Mouse (Mus musculus) left cerebral cortex, postnatal 36 days (tissue): ENCODE data around the gene Duox1. TPM values are rescaled to one million over a fixed set of nuclear protein-coding genes. Genes with fewer than 3 reads are reported as not detected.
"Not testable (repeated sequence)": the region's sequence is repeated elsewhere in the genome, so short reads cannot be mapped to it uniquely, and the experiment has no call there.

ENCODE experiments used
- DNase-seq, 2 experiments: peaks; one replicate each; pipeline ENCODE4 v3.0.0; 2021 to 2022; ENCODE audit warnings: low spot score in 2 of 2, mixed read lengths in 1 of 2
- intact Hi-C: fragments of 180-260 bp; cut with DNase I; formaldehyde crosslinking; loops from one replicate; pipeline ENCODE4 v1.15.1; 2025
- total RNA-seq, 2 experiments: library from RNA; stranded (reverse); gene quantifications; 2 replicates each; pipeline ENCODE4 v1.2.3; 2021

Duox1 gene
- total RNA-seq, 2 experiments from 2014 or later = 0.05 TPM; not detected in 1

GRCm38 (mm10) chr2:122382121-122382520 is 66.6 kb downstream of the Duox1 start:
- DNase-seq = no peak
- intact Hi-C loops = loop anchor here (5.0 to 10.0 kb wide), 2 partner anchors 85 to 373 kb away; no protein-coding TSS in a partner anchor

GRCm38 (mm10) chr2:122385095-122385494 is 69.6 kb downstream of the Duox1 start:
- intact Hi-C loops = loop anchor here (10.0 kb wide), 1 partner anchor 370 kb away; no protein-coding TSS in a partner anchor

GRCm38 (mm10) chr2:122387135-122387534 is 71.7 kb downstream of the Duox1 start:
- intact Hi-C loops = loop anchor here (10.0 kb wide), 1 partner anchor 368 kb away; no protein-coding TSS in a partner anchor
- not testable (repeated sequence) for DNase-seq

More at GRCm38 (mm10) chr2:122385095-122385494, 69.6 kb downstream of the Duox1 start:
- DNase-seq = no peak

- no peak for DNase-seq
- intact Hi-C loops = no loop called here
These were observed 80.7 kb downstream of the Duox1 start for GRCm38 (mm10) chr2:122396150-122396549.

Other genes with a start within 250 kb of the Duox1 start
- 10 to 100 TPM; 14.4 to 16.4 TPM for gene Spg11, start 197.3 kb upstream of the Duox1 start, total RNA-seq
- gene B2m, start 168.0 kb upstream of the Duox1 start, total RNA-seq = 100 to 1,000 TPM; 108 to 111 TPM
- gene Trim69, start 155.0 kb upstream of the Duox1 start, total RNA-seq = not detected
- not detected for gene Patl2, start 129.5 kb upstream of the Duox1 start, total RNA-seq
- gene Terb2, start 129.4 kb upstream of the Duox1 start, total RNA-seq = not detected
- 10 to 100 TPM; 16.6 to 20.0 TPM for gene Sord, start 80.9 kb upstream of the Duox1 start, total RNA-seq
- not detected for gene Duox2, start 17.2 kb upstream of the Duox1 start, total RNA-seq
- gene Duoxa2, start 16.8 kb upstream of the Duox1 start, total RNA-seq = not detected
- gene Duoxa1, start 1.9 kb upstream of the Duox1 start, total RNA-seq = not detected
- gene Shf, start 53.5 kb downstream of the Duox1 start, total RNA-seq = 10 to 100 TPM; 68.3 to 76.2 TPM
- gene Slc28a2, start 110.8 kb downstream of the Duox1 start, total RNA-seq = under 1 TPM; 0.15 to 0.23 TPM
- not detected for gene Gm14085, start 169.3 kb downstream of the Duox1 start, total RNA-seq